Mouse (Mus musculus) liver, embryonic 13.5 days (tissue): ENCODE results near the gene Mfsd6. TPM values are rescaled to one million over a fixed set of nuclear protein-coding genes. Genes with fewer than 3 reads are reported as not detected.

Experiments
- ATAC-seq: fragments of 200-750 bp; cut with Nextera tagmentation; 2 replicates; pipeline ENCODE4 v1.8.0; 2017; ENCODE audit warnings: low read depth, mild to moderate bottlenecking, moderate number of reproducible peaks, moderate library complexity
- DNase-seq: peaks from one replicate; pipeline ENCODE4 v3.0.0; 2022
- H3K27ac ChIP-seq: fragments of 300-500 bp; sonication (generic); 2 replicates; pipeline ENCODE4 v1.5.1; 2015; ENCODE audit warnings: moderate library complexity, mild to moderate bottlenecking, inconsistent platforms
- H3K27me3 ChIP-seq: fragments of 300-500 bp; sonication (generic); 2 replicates; pipeline ENCODE4 v1.6.1; 2015; ENCODE audit warnings: mild to moderate bottlenecking, inconsistent platforms
- H3K36me3 ChIP-seq: fragments of 300-500 bp; sonication (generic); 2 replicates; pipeline ENCODE4 v1.6.1; 2015; ENCODE audit warnings: mild to moderate bottlenecking, inconsistent platforms
- H3K4me1 ChIP-seq: fragments of 300-500 bp; sonication (generic); replicated peaks from 2 replicates; pipeline ENCODE4 v1.6.1; 2015; ENCODE audit warnings: inconsistent platforms
- H3K4me2 ChIP-seq: fragments of 300-500 bp; sonication (generic); 2 replicates; pipeline ENCODE4 v1.6.1; 2015; ENCODE audit warnings: inconsistent platforms, mild to moderate bottlenecking, moderate library complexity
- H3K4me3 ChIP-seq: fragments of 300-500 bp; sonication (generic); replicated peaks from 2 replicates; pipeline ENCODE4 v1.5.1; 2015; ENCODE audit warnings: mild to moderate bottlenecking, inconsistent platforms
- H3K9ac ChIP-seq: fragments of 300-500 bp; sonication (generic); 2 replicates; pipeline ENCODE4 v1.6.1; 2015; ENCODE audit warnings: mild to moderate bottlenecking, inconsistent platforms
- H3K9me3 ChIP-seq: fragments of 300-500 bp; sonication (generic); replicated peaks from 2 replicates; pipeline ENCODE4 v1.6.1; 2016; ENCODE audit warnings: inconsistent platforms
- WGBS: fragments of 180-500 bp; shearing (Covaris S2); methylation state at CpG from one replicate; pipeline ENCODE4 v1.1.7; 2015; ENCODE audit not compliant: insufficient replicate concordance; 5-methylcytosine and 5-hydroxymethylcytosine counted together
- polyA plus RNA-seq: library from polyadenylated mRNA; unstranded; fragments of >200 nt; fragmentation: Nextera tagmentation; extraction: Ambion mirVana; gene quantifications from 2 replicates; pipeline ENCODE4 v1.2.1, GENCODE M21; 2015

Gene Mfsd6
- polyA plus RNA-seq, 1 experiment from 2014 or later = 0.27 TPM

DNA sequence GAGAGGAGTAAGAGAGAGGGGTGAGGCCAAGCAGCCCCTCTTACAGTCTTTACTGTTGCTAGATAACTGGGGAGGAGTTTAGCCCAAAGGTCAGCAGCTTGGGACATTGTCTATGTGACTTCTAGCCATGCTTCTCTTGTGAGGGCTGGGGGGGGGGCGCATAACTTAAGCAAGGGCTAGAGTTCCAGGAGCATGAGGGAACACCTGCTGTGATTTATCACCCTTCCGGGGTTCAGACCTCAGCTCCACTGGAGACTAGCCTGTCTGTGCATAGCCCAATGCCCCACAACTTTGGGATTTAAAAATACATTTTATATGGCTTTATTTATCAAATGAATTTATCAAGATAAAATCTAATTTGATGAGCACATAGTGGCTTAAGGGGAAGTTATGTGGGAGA lies 89.2 kb downstream of the Mfsd6 start:
- H3K36me3 ChIP-seq = peaks cover 9% of the 10 kb centered on the region; the same call in 1 of the 2 replicates
- DNase-seq = no peak
- no peak overlapping the region for H3K4me3 ChIP-seq
- 86% methylated on average over 2 of the region's 2 CpGs for WGBS
- H3K4me1 ChIP-seq = no peaks in the 10 kb centered on the region
- H3K9ac ChIP-seq = no peak overlapping the region
- H3K9me3 ChIP-seq = no peaks in the 10 kb centered on the region
- H3K4me2 ChIP-seq = no peak overlapping the region
- H3K27ac ChIP-seq = no peak overlapping the region
- no peaks in the 10 kb centered on the region for H3K27me3 ChIP-seq
- ATAC-seq = no peak

DNA sequence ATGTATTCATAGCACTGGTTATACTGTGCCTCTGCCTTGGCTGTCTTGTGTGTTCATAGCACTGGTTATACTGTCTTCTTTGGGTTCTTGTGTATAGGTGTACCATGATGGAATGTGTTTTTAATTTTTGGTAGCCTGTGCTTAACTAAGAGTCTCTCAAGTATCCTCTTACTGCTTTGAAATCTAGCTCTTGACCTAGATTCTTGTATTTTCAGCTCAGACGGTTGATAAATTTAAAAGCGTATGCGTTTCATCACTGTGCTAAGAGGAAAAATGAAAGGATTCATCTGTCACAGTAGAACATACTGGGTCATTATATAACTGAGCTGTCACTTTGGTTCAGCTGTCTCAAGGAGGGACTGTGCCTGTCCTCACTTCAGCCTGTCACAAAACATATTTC lies 91.3 kb downstream of the Mfsd6 start:
- Histone ChIP-seq H3K4me2 (no peak overlapping the region), H3K27me3 (no peaks in the 10 kb centered on the region), H3K4me1 (peaks cover 11% of the 10 kb centered on the region), H3K9ac (no peak overlapping the region), H3K9me3 (no peaks in the 10 kb centered on the region), H3K4me3 (no peak overlapping the region), H3K27ac (no peak overlapping the region), H3K36me3 (peaks cover 9% of the 10 kb centered on the region; the same call in 1 of the 2 replicates)
- DNase-seq (no peak), ATAC-seq (no peak)
- WGBS = 91% methylated on average over 3 of the region's 3 CpGs

DNA sequence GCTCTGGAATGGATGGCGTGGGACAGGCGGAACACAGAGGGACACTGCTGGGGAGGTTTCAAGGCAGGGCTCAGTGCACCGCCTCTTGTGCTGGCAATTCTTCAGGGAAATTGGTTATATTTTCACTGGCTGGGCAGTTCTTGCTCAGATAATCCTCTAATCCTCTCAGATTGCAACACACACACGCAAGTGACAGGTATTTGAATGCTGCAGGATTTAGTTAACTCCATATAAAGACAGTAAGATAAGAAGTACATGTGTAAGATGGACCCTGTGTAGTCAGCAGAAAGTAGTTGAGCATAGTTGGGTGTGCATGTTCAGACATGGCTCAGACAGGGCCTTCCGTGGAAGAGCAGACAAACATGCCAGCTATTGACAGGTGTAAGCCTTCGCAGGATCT lies 93.0 kb downstream of the Mfsd6 start:
- Histone ChIP-seq H3K27me3 (no peaks in the 10 kb centered on the region), H3K36me3 (peaks cover 9% of the 10 kb centered on the region; the same call in 1 of the 2 replicates), H3K27ac (no peak overlapping the region), H3K4me1 (peaks cover 11% of the 10 kb centered on the region), H3K4me3 (no peak overlapping the region), H3K9ac (no peak overlapping the region), H3K9me3 (no peaks in the 10 kb centered on the region), H3K4me2 (no peak overlapping the region)
- 80% methylated on average over 6 of the region's 6 CpGs for WGBS
- ATAC-seq = no peak
- DNase-seq = no peak

DNA sequence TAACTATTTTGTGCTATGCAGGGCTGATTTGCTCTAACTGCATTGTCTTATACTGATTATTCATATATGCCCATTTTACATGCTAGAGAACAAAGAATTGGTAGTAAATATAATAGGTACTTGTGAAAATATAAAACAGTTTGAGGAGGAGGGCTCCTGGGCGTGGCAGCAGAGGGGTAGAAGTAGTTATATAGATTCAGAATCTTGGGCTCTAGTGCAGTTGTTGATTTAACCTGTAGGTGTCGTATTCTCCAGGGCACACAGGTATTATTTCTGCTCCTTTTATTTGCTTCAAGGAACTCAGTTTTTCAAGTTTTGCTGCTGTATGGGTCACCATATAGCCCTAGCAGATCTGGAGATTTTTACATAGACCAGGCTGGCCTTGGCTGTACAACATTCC lies 95.7 kb downstream of the Mfsd6 start:
- WGBS = 57% methylated on average over 2 of the region's 2 CpGs
- peak overlapping the region; percentile 74 for H3K4me2 ChIP-seq
- peak overlapping the region; percentile 87 for H3K4me3 ChIP-seq
- H3K27ac ChIP-seq = no peak overlapping the region
- peaks cover 4% of the 10 kb centered on the region; the same call in 1 of the 2 replicates for H3K36me3 ChIP-seq
- no peaks in the 10 kb centered on the region for H3K27me3 ChIP-seq
- H3K9me3 ChIP-seq = no peaks in the 10 kb centered on the region
- H3K9ac ChIP-seq = no peak overlapping the region; the same call in 1 of the 2 replicates
- H3K4me1 ChIP-seq = peaks cover 11% of the 10 kb centered on the region
- ATAC-seq (no peak), DNase-seq (no peak)

DNA sequence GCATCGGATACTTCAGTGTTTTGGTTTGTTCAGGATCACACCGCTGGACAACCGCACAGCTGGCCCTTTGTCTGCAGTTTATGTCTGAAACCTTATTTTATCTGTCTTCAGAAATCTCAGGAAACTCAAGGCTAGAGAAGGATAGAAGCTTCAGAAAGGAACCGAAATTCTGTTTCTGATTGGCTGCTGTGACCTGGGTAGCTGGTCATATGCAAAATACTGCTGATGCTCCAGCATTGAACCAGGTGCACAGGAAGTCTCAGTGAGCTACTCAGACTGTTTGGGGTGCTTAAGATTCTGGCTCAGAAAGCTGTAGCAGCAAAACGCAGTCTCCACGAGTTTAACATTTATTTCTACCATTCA lies 96.3 kb downstream of the Mfsd6 start:
- Histone ChIP-seq H3K4me2 (peak overlapping the region; percentile 74), H3K4me3 (peak overlapping the region; percentile 87), H3K27ac (peak overlapping the region; percentile 69; the same call in 1 of the 2 replicates), H3K4me1 (peaks cover 11% of the 10 kb centered on the region), H3K36me3 (peaks cover 4% of the 10 kb centered on the region; the same call in 1 of the 2 replicates), H3K9me3 (no peaks in the 10 kb centered on the region), H3K9ac (peak overlapping the region; percentile 82), H3K27me3 (no peaks in the 10 kb centered on the region)
- WGBS = under 1% methylated on average over 6 of the region's 6 CpGs
- no peak for DNase-seq
- ATAC-seq = peak; percentile 79

DNA sequence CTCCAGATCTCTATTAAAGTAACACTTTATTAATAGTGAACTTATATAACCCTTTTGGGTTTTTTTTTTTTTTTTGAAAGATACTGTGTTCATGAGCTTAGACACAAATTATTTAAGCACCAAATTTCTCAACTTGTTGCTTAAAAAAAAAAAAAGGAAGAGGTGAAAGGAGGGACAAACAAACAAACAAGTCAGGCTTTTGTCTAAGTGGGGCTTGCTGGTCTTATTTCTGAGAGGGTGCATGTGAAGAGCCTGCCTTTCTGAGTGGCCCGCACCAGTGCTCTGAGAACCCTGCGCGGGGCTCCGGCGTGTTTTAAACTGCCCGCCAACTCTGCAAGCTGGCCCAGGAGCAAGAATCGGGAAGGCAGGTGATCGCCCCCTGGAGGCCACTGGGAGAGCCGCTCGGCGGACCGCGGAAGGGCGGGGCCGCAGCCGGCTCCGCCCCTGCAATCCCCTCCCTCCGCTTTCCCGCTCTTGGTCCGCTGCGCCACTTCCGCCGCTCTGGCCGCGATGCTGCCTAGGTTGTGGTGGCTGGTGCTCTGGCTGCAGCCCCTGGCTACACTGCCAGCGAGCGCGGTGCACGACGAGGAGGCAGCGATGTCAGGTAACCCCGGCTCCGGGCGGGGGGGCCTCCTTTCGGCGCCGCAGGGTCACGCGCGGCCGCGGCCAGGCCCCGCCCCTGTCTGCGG lies 96.9 kb downstream of the Mfsd6 start, which contains the start of gene Nemp2:
TSS of gene Nemp2 (plus strand) at position 456 of the 689 bp plus-strand sequence.
- Histone ChIP-seq H3K36me3 (peaks cover 4% of the 10 kb centered on the region; the same call in 1 of the 2 replicates), H3K4me1 (peaks cover 11% of the 10 kb centered on the region), H3K27ac (peak within 1 kb of the TSS; percentile 69; the same call in 1 of the 2 replicates), H3K4me2 (peak within 1 kb of the TSS; percentile 74), H3K9ac (peak within 1 kb of the TSS; percentile 82), H3K27me3 (no peaks in the 10 kb centered on the region), H3K9me3 (no peaks in the 10 kb centered on the region), H3K4me3 (peak within 1 kb of the TSS; percentile 87)
- under 1% methylated on average over 44 of the region's 44 CpGs for WGBS
- ATAC-seq (peak; percentile 92), DNase-seq (peak; percentile 81)

DNA sequence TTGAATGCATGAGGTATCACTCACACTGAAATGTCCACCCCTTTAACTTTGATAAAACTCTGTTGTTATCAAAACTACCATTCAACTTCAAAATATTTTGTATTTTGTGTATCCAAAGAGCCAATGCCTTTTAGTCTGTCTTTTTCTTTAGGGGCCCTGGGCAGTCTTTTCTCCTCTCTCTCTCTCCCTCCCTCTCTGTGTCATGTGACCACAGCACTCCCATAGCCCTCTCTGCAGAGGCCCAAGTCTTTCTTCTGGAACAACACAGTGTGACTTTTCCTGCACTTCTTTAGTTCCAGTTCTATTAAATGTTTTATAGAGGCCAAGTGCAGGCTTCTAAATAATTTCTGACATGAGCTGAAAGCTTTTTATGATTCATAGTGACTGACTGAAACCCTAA lies 106.8 kb downstream of the Mfsd6 start:
- Histone ChIP-seq H3K4me1 (no peaks in the 10 kb centered on the region), H3K4me2 (no peak overlapping the region), H3K4me3 (no peak overlapping the region), H3K9me3 (no peaks in the 10 kb centered on the region), H3K9ac (no peak overlapping the region), H3K27ac (no peak overlapping the region), H3K27me3 (no peaks in the 10 kb centered on the region), H3K36me3 (no peaks in the 10 kb centered on the region)
- DNase-seq (no peak), ATAC-seq (no peak)

DNA sequence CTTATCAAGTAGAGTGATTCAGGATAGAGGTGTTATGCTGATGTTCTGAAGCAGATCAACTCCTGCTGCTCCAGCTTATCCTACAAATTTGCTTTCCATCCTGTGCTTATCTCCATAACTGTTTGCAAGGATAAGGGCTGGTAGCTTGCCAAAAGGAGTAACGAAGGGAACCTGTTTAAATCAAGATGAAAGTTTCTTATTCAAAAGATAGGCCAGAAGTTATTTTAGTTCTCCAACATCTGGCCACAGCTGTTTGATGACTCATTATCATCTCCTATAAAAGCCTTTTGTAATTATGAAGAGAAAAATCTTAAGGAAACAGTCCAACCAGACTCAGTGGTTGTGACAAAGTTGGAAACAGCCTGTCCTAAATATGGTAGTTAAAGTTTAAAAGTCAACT lies 109.0 kb downstream of the Mfsd6 start:
- no peaks in the 10 kb centered on the region for H3K27me3 ChIP-seq
- H3K36me3 ChIP-seq = no peaks in the 10 kb centered on the region
- no peak overlapping the region for H3K9ac ChIP-seq
- 34% methylated on average over 1 of the region's 1 CpGs for WGBS
- DNase-seq (no peak), ATAC-seq (no peak)
- no peaks in the 10 kb centered on the region for H3K9me3 ChIP-seq
- H3K4me3 ChIP-seq = no peak overlapping the region
- H3K4me2 ChIP-seq = no peak overlapping the region
- no peaks in the 10 kb centered on the region for H3K4me1 ChIP-seq
- no peak overlapping the region for H3K27ac ChIP-seq

DNA sequence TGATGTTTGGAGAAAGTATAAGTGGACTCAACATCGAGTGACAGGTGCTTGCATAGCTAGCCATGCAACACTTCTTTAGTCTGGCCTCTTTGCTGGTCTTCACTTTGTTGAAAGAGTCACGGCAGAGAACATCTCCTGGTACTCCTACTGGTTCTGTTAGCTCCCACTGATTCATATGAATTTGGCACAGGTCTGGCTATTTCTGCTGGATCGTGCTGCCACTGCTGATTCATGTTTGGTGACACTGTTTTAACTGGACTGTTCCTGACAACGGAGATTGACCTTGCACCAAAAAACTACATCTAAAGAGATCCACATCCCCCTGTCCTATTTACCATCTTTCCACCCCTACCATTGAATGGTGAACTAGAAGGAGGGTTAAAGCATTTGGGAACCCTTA lies 118.8 kb downstream of the Mfsd6 start:
- Histone ChIP-seq H3K4me3 (no peak overlapping the region), H3K27ac (no peak overlapping the region), H3K36me3 (no peaks in the 10 kb centered on the region), H3K9me3 (0 out of 2 replicates have a peak, but pooled peaks cover 5% of the 10 kb centered on the region), H3K4me1 (no peaks in the 10 kb centered on the region), H3K9ac (no peak overlapping the region), H3K4me2 (no peak overlapping the region), H3K27me3 (no peaks in the 10 kb centered on the region)
- no peak for ATAC-seq
- DNase-seq = no peak
- WGBS = 71% methylated on average over 4 of the region's 4 CpGs

DNA sequence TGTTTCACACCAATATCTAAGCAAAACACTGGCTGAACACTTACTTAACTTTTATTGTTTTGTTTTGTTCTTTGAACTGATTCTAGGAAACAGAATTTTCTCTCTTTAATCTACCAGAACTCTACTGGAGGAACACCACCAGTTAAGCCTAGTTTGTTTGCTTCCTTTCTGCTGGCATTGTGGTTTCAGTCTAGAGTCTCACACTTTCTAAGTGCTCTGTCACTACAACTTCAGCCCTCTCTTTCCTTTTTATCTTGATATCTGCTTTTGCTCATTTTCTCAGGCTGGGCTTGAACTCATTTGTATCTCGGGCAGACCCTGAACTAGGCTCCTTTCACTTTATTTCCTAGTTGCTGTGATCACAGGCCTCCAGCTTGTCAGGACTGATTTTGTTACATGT lies 119.6 kb downstream of the Mfsd6 start:
- Histone ChIP-seq H3K27me3 (no peaks in the 10 kb centered on the region), H3K27ac (no peak overlapping the region), H3K36me3 (no peaks in the 10 kb centered on the region), H3K4me2 (no peak overlapping the region), H3K9me3 (0 out of 2 replicates have a peak, but pooled peaks cover 5% of the 10 kb centered on the region), H3K4me1 (no peaks in the 10 kb centered on the region), H3K9ac (no peak overlapping the region), H3K4me3 (no peak overlapping the region)
- DNase-seq (no peak), ATAC-seq (no peak)
- WGBS = 23% methylated on average over 1 of the region's 1 CpGs
